Mouse (Mus musculus) liver, embryonic 11.5 days (tissue): ENCODE measurements at regions not wholly inside any gene's neighbourhood (a gene's known extent, or its start where the extent isn't known, plus 50 kb on each side); places are given as distances from the start of the nearest gene placed in this dataset.

Source experiments
- ATAC-seq: fragments of 200-750 bp; cut with Nextera tagmentation; replicated peaks from 2 replicates; pipeline ENCODE4 v1.8.0; 2017; ENCODE audit warnings: moderate number of reproducible peaks, mild to moderate bottlenecking, moderate TSS enrichment, moderate library complexity; ENCODE audit not compliant: low FRiP score
- DNase-seq: peaks from one replicate; pipeline ENCODE4 v3.0.0-alpha.2; 2017; ENCODE audit warnings: low spot score
- H3K27ac ChIP-seq: fragments of 300-500 bp; sonication (generic); 2 replicates; pipeline ENCODE4 v1.5.1; 2014; ENCODE audit warnings: mild to moderate bottlenecking, low read depth, low read length, control low read depth
- H3K27me3 ChIP-seq: fragments of 300-500 bp; sonication (generic); replicated peaks from 2 replicates; pipeline ENCODE4 v1.6.1; 2014; ENCODE audit warnings: low read length, mixed read lengths; ENCODE audit not compliant: control insufficient read depth, insufficient read depth
- H3K36me3 ChIP-seq: fragments of 300-500 bp; sonication (generic); 2 replicates; pipeline ENCODE4 v1.6.1; 2014; ENCODE audit warnings: mild to moderate bottlenecking, low read length, moderate library complexity, mixed read lengths; ENCODE audit not compliant: control insufficient read depth, insufficient read depth
- H3K4me1 ChIP-seq: fragments of 300-500 bp; sonication (generic); replicated peaks from 2 replicates; pipeline ENCODE4 v1.6.1; 2014; ENCODE audit warnings: low read length, mixed read lengths; ENCODE audit not compliant: control insufficient read depth, insufficient read depth
- H3K4me2 ChIP-seq: fragments of 300-500 bp; sonication (generic); 2 replicates; pipeline ENCODE4 v1.6.1; 2014; ENCODE audit warnings: mild to moderate bottlenecking, control low read depth, moderate library complexity
- H3K4me3 ChIP-seq: fragments of 300-500 bp; sonication (generic); 2 replicates; pipeline ENCODE4 v1.5.1; 2014; ENCODE audit warnings: low read depth, low read length, control low read depth
- H3K9ac ChIP-seq: fragments of 300-500 bp; sonication (generic); 2 replicates; pipeline ENCODE4 v1.6.1; 2014; ENCODE audit warnings: low read depth, low read length, control low read depth
- H3K9me3 ChIP-seq: fragments of 300-500 bp; sonication (generic); 2 replicates; pipeline ENCODE4 v1.6.1; 2016; ENCODE audit warnings: low read length, inconsistent platforms, mixed read lengths; ENCODE audit not compliant: control insufficient read depth
- WGBS: fragments of 180-500 bp; shearing (Covaris S2); extraction: QIAGEN DNeasy Blood & Tissue Kit; methylation state at CpG from one replicate; pipeline ENCODE4 v1.1.7; 2014; 5-methylcytosine and 5-hydroxymethylcytosine counted together

- no peak for DNase-seq
- no peak overlapping the region for H3K27ac ChIP-seq
- no peaks in the 10 kb centered on the region for H3K4me1 ChIP-seq
- no peak overlapping the region for H3K9ac ChIP-seq
- no peak overlapping the region for H3K4me2 ChIP-seq
- H3K27me3 ChIP-seq, result no peaks in the 10 kb centered on the region
- H3K36me3 ChIP-seq, result no peaks in the 10 kb centered on the region
- ATAC-seq, result no peak
- no peak overlapping the region for H3K4me3 ChIP-seq
- no peaks in the 10 kb centered on the region for H3K9me3 ChIP-seq
- WGBS, result 11% methylated on average over 1 of the region's 1 CpGs
Measured at GRCm38 (mm10) chr1:89207306-89207705, 137.1 kb downstream of the Sh3bp4 start.

DNA sequence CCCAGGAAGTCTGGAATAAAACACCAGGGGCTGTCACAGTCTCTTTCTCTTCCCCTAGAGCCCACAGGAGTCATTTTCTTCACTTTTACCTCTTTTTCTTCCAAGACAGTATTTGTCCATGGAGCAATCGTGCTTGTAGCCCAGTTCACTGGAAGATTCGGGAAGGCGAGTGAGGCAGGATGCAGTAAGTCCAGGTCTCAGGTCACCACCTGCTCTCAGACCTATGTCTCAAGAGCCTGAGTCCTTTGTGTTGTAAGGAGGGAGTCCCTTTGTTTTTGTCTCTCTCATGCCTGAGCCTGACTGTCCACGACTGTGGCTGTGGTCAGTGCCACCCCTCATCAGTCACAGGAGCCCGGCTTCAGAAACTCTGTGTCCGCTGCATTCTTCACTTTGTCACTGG, 140.9 kb downstream of the Sh3bp4 start:
- Histone ChIP-seq H3K9me3 (no peaks in the 10 kb centered on the region), H3K27ac (no peak overlapping the region), H3K36me3 (no peaks in the 10 kb centered on the region), H3K4me3 (no peak overlapping the region), H3K4me2 (no peak overlapping the region), H3K4me1 (no peaks in the 10 kb centered on the region), H3K27me3 (no peaks in the 10 kb centered on the region), H3K9ac (no peak overlapping the region)
- ATAC-seq, result no peak
- DNase-seq, result no peak
- WGBS, result 80% methylated on average over 6 of the region's 6 CpGs

- Histone ChIP-seq H3K27me3 (no peaks in the 10 kb centered on the region), H3K4me2 (no peak overlapping the region)
Measured at GRCm38 (mm10) chr1:89228426-89228825, 158.2 kb downstream of the Sh3bp4 start.

GRCm38 (mm10) chr1:89231756-89232155, 161.5 kb downstream of the Sh3bp4 start:
- no peak overlapping the region for H3K4me3 ChIP-seq
- no peak overlapping the region for H3K9ac ChIP-seq
- no peak overlapping the region for H3K27ac ChIP-seq
- DNase-seq (no peak), ATAC-seq (no peak)
- WGBS, result 85% methylated on average over 6 of the region's 6 CpGs
- no peaks in the 10 kb centered on the region for H3K9me3 ChIP-seq
- no peaks in the 10 kb centered on the region for H3K4me1 ChIP-seq
- no peaks in the 10 kb centered on the region for H3K27me3 ChIP-seq
- H3K4me2 ChIP-seq, result no peak overlapping the region
- no peaks in the 10 kb centered on the region for H3K36me3 ChIP-seq

More at GRCm38 (mm10) chr1:89228426-89228825, 158.2 kb downstream of the Sh3bp4 start:
- Histone ChIP-seq H3K4me3 (no peak overlapping the region), H3K9me3 (no peaks in the 10 kb centered on the region), H3K4me1 (no peaks in the 10 kb centered on the region), H3K36me3 (no peaks in the 10 kb centered on the region), H3K27ac (no peak overlapping the region), H3K9ac (no peak overlapping the region)
- no peak for DNase-seq
- 79% methylated on average over 5 of the region's 5 CpGs for WGBS
- ATAC-seq, result no peak

DNA sequence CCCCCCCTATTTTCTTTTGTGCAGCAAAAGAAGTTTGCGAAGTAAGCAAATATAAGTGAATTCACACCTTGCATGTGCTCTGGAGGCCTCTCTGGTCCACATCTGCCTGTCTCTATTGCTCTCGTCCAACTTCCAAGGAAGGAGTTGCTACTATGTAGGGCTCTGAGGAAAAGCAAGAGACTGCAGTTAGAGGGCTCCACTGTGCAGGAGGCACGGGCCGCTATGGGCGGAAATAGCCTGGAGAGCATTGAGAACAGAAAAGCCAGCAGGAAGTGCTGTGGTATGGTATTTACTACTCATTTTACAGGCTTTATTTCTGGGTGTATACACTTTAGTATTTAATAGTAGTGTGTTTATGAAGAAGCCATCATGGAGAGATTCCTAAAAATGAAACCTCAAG, 162.2 kb downstream of the Sh3bp4 start:
- H3K4me3 ChIP-seq, result no peak overlapping the region
- no peak overlapping the region for H3K4me2 ChIP-seq
- 59% methylated on average over 5 of the region's 5 CpGs for WGBS
- no peaks in the 10 kb centered on the region for H3K36me3 ChIP-seq
- no peak overlapping the region for H3K27ac ChIP-seq
- no peaks in the 10 kb centered on the region for H3K4me1 ChIP-seq
- H3K9me3 ChIP-seq, result no peaks in the 10 kb centered on the region
- H3K27me3 ChIP-seq, result no peaks in the 10 kb centered on the region
- no peak for DNase-seq
- no peak for ATAC-seq
- H3K9ac ChIP-seq, result no peak overlapping the region

DNA sequence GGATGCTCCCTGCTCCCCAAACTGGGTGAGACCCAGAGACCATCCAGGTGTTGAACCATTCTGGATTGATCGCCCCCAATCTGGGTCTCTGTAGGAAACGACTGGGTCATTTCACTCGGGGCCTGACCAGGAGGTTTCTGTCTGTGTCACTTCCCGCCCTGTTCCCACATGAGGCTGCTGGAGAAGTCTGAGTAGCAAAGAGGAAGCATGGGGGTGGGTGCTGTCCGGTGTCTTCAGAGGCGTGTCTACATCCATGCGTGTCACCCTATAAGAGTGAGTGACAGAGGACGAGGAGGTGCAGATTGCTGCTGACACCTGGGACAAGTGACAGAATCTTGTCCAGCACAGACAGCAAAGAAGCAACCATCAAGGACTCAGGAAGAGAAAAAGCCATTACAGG, 164.7 kb downstream of the Sh3bp4 start:
- no peak for DNase-seq
- WGBS, result 48% methylated on average over 8 of the region's 8 CpGs
- Histone ChIP-seq H3K27me3 (no peaks in the 10 kb centered on the region), H3K9me3 (no peaks in the 10 kb centered on the region), H3K36me3 (no peaks in the 10 kb centered on the region), H3K4me2 (no peak overlapping the region), H3K4me1 (no peaks in the 10 kb centered on the region), H3K9ac (no peak overlapping the region), H3K27ac (no peak overlapping the region), H3K4me3 (no peak overlapping the region)
- ATAC-seq, result no peak

DNA sequence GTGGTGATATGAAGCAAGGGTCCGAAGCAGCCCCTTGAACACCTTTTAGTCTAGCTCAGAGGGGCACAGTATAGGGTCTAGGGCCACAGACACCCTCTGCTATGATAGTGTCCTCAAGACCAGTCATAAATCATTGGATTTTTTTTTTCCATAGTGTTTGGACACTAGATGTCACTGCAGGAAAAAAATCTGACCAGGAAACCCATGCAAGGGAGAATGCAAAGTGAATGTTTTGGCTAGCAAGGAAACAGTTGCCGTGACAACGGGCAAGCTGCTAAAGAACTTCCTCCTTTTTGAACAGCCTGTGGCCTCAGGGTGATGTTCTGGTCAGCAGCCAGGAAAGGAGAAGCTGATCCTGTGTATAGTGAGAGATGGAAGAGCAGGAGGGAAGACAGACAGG, 165.1 kb downstream of the Sh3bp4 start:
- no peaks in the 10 kb centered on the region for H3K4me1 ChIP-seq
- H3K27me3 ChIP-seq, result no peaks in the 10 kb centered on the region
- ATAC-seq (no peak), DNase-seq (no peak)
- no peak overlapping the region for H3K27ac ChIP-seq
- H3K4me2 ChIP-seq, result no peak overlapping the region
- WGBS, result 41% methylated on average over 3 of the region's 3 CpGs
- H3K9ac ChIP-seq, result no peak overlapping the region
- H3K9me3 ChIP-seq, result no peaks in the 10 kb centered on the region
- no peaks in the 10 kb centered on the region for H3K36me3 ChIP-seq
- no peak overlapping the region for H3K4me3 ChIP-seq

GRCm38 (mm10) chr1:89237696-89238095, 167.5 kb downstream of the Sh3bp4 start:
- Histone ChIP-seq H3K27me3 (no peaks in the 10 kb centered on the region), H3K9me3 (no peaks in the 10 kb centered on the region), H3K27ac (no peak overlapping the region), H3K4me1 (no peaks in the 10 kb centered on the region), H3K4me3 (no peak overlapping the region), H3K4me2 (no peak overlapping the region), H3K36me3 (no peaks in the 10 kb centered on the region), H3K9ac (no peak overlapping the region)
- ATAC-seq (no peak), DNase-seq (no peak)
- WGBS, result 75% methylated on average over 5 of the region's 5 CpGs

GRCm38 (mm10) chr1:89244598-89244997, 174.4 kb downstream of the Sh3bp4 start:
- Histone ChIP-seq H3K4me1 (no peaks in the 10 kb centered on the region), H3K36me3 (no peaks in the 10 kb centered on the region), H3K9ac (no peak overlapping the region), H3K27ac (no peak overlapping the region), H3K9me3 (no peaks in the 10 kb centered on the region), H3K27me3 (no peaks in the 10 kb centered on the region), H3K4me2 (no peak overlapping the region), H3K4me3 (no peak overlapping the region)
- 87% methylated on average over 8 of the region's 8 CpGs for WGBS
- DNase-seq, result no peak
- no peak for ATAC-seq
